Mouse (Mus musculus): ENCODE measurements at regions not wholly inside any gene's neighbourhood (a gene's known extent, or its start where the extent isn't known, plus 50 kb on each side); places are given as distances from the start of the nearest gene placed in this dataset.

GRCm38 (mm10) chr3:115619970-115620369 is 94.9 kb downstream of the S1pr1 start:
- TF ChIP-seq MAFK (IDR thresholded peaks at IDR 0.05; ENCODE audit: insufficient replicate concordance, low read length) (no peak), CTCF (conservative IDR thresholded peaks at IDR 0.05 in 1 of 2, IDR thresholded peaks at IDR 0.05 in 1 of 2; ENCODE audit: low read depth in 2 of 2, low read length in 2 of 2) (no peak), HCFC1 (IDR thresholded peaks at IDR 0.05; ENCODE audit: low read depth, low read length) (no peak), POLR2A (IDR thresholded peaks at IDR 0.05; ENCODE audit: low read depth, low read length) (no peak), JUND (conservative IDR thresholded peaks at IDR 0.05; ENCODE audit: low read depth, low read length) (no peak), RCOR1 (conservative IDR thresholded peaks at IDR 0.05; ENCODE audit: low read depth, low read length) (no peak), ZC3H11A (IDR thresholded peaks at IDR 0.05; ENCODE audit: low read depth, low read length) (no peak), TBP (conservative IDR thresholded peaks at IDR 0.05; ENCODE audit: low read depth, low read length) (no peak), ZNF384 (IDR thresholded peaks at IDR 0.05; ENCODE audit: low read depth, low read length) (no peak)

Data from CH12.LX (cell line).